Mouse (Mus musculus) MEL (cell line): ENCODE measurements at regions not wholly inside any gene's neighbourhood (a gene's known extent, or its start where the extent isn't known, plus 50 kb on each side); places are given as distances from the start of the nearest gene placed in this dataset.

Source experiments
- DNase-seq: peaks from one replicate; pipeline ENCODE4 v3.0.0; 2011; ENCODE audit warnings: low read depth, low spot score
- H3K27ac ChIP-seq: 2 replicates; pipeline ENCODE4 v1.5.1; 2012; ENCODE audit warnings: low read depth, mild to moderate bottlenecking, control low read depth, low read length, moderate library complexity; ENCODE audit not compliant: control insufficient read depth
- H3K27me3 ChIP-seq, 2 experiments: fragments of 150-350 bp in 1 of 2; sonication (generic) in 1 of 2; 2 replicates each; pipeline ENCODE4 v1.6.1; 2012; ENCODE audit warnings: low read length in 2 of 2, mild to moderate bottlenecking in 2 of 2, improper control_type of control experiment in 1 of 2, moderate library complexity in 1 of 2; ENCODE audit not compliant: insufficient read depth in 2 of 2, control insufficient read depth in 1 of 2
- H3K36me3 ChIP-seq, 2 experiments: 2 replicates each; pipeline ENCODE4 v1.6.1; 2012 to 2014; ENCODE audit warnings: low read length in 2 of 2, improper control_type of control experiment in 1 of 2, inconsistent platforms in 1 of 2, mild to moderate bottlenecking in 1 of 2; ENCODE audit not compliant: insufficient read depth in 2 of 2, control insufficient read depth in 1 of 2
- H3K4me1 ChIP-seq, 2 experiments: fragments of 150-350 bp in 1 of 2; sonication (generic) in 1 of 2; 2 replicates each; pipeline ENCODE4 v1.6.1; 2012; ENCODE audit warnings: low read length in 2 of 2, improper control_type of control experiment in 1 of 2, mild to moderate bottlenecking in 1 of 2; ENCODE audit not compliant: insufficient read depth in 2 of 2, control insufficient read depth in 1 of 2
- H3K4me3 ChIP-seq, 2 experiments: fragments of 150-350 bp in 1 of 2; sonication (generic) in 1 of 2; 2 replicates each; pipeline ENCODE4 v1.5.1; 2012; ENCODE audit warnings: low read depth in 2 of 2, low read length in 2 of 2, mild to moderate bottlenecking in 2 of 2, moderate library complexity in 2 of 2, control low read depth in 1 of 2, improper control_type of control experiment in 1 of 2; ENCODE audit not compliant: control insufficient read depth in 1 of 2, insufficient read depth in 1 of 2
- H3K79me2 ChIP-seq: 2 replicates; pipeline ENCODE4 v1.6.1; 2012; ENCODE audit warnings: mild to moderate bottlenecking, low read length, moderate library complexity; ENCODE audit not compliant: control insufficient read depth, poor library complexity, insufficient read depth
- H3K9ac ChIP-seq: 2 replicates; pipeline ENCODE4 v1.6.1; 2012; ENCODE audit warnings: low read depth, mild to moderate bottlenecking, control low read depth, low read length, moderate library complexity; ENCODE audit not compliant: control insufficient read depth, poor library complexity, severe bottlenecking
- H3K9me3 ChIP-seq: fragments of 150-350 bp; sonication (generic); replicated peaks from 2 replicates; pipeline ENCODE4 v1.6.1; 2012; ENCODE audit warnings: mild to moderate bottlenecking, low read length, improper control_type of control experiment, moderate library complexity; ENCODE audit not compliant: insufficient read depth
- CHD1 ChIP-seq: IDR thresholded peaks from 2 replicates; pipeline ENCODE4 v1.6.1; 2012; ENCODE audit warnings: low read depth, mild to moderate bottlenecking, inconsistent platforms, low read length, improper control_type of control experiment
- CHD2 ChIP-seq: IDR thresholded peaks from 2 replicates; pipeline ENCODE4 v1.6.1; 2011; ENCODE audit warnings: low read length, improper control_type of control experiment
- CTCF ChIP-seq, 3 experiments: IDR thresholded peaks in 2 of 3; conservative IDR thresholded peaks in 1 of 3; 2 replicates each; pipeline ENCODE4 v1.5.1; 2011 to 2012; ENCODE audit warnings: low read length in 3 of 3, low read depth in 2 of 3, mild to moderate bottlenecking in 2 of 3, improper control_type of control experiment in 1 of 3, inconsistent platforms in 1 of 3, mixed read lengths in 1 of 3, moderate library complexity in 1 of 3; ENCODE audit not compliant: control insufficient read depth in 1 of 3, insufficient read depth in 1 of 3, poor library complexity in 1 of 3, severe bottlenecking in 1 of 3
- E2F4 ChIP-seq: IDR thresholded peaks from 2 replicates; pipeline ENCODE4 v1.6.1; 2011; ENCODE audit warnings: low read depth, low read length, improper control_type of control experiment, borderline replicate concordance
- ELF1 ChIP-seq: IDR thresholded peaks from 2 replicates; pipeline ENCODE4 v1.6.1; 2014; ENCODE audit warnings: low read depth, mild to moderate bottlenecking, inconsistent platforms, low read length, improper control_type of control experiment, moderate library complexity
- EP300 ChIP-seq, 2 experiments: IDR thresholded peaks; 2 replicates each; pipeline ENCODE4 v1.6.1; 2011; ENCODE audit warnings: improper control_type of control experiment in 2 of 2, low read length in 2 of 2, low read depth in 1 of 2, mild to moderate bottlenecking in 1 of 2
- GABPA ChIP-seq: IDR thresholded peaks from 2 replicates; pipeline ENCODE4 v1.6.1; 2012; ENCODE audit warnings: low read depth, mild to moderate bottlenecking, inconsistent platforms, low read length, improper control_type of control experiment, moderate library complexity
- JUND ChIP-seq: IDR thresholded peaks from 2 replicates; pipeline ENCODE4 v1.6.1; 2011; ENCODE audit warnings: low read depth, mild to moderate bottlenecking, improper control_type of control experiment, low read length
- KAT2A ChIP-seq: conservative IDR thresholded peaks from 2 replicates; pipeline ENCODE4 v1.6.1; 2012; ENCODE audit warnings: low read depth, low read length, improper control_type of control experiment, inconsistent platforms
- MAFK ChIP-seq: IDR thresholded peaks from 2 replicates; pipeline ENCODE4 v1.6.1; 2011; ENCODE audit warnings: low read depth, mild to moderate bottlenecking, low read length, improper control_type of control experiment, borderline replicate concordance
- MAZ ChIP-seq: IDR thresholded peaks from 2 replicates; pipeline ENCODE4 v1.6.1; 2012; ENCODE audit warnings: low read depth, mild to moderate bottlenecking, inconsistent platforms, low read length, improper control_type of control experiment
- MEF2A ChIP-seq: IDR thresholded peaks from 2 replicates; pipeline ENCODE4 v1.6.1; 2014; ENCODE audit warnings: low read depth, mild to moderate bottlenecking, inconsistent platforms, low read length, improper control_type of control experiment; ENCODE audit not compliant: poor library complexity, insufficient replicate concordance, severe bottlenecking; ENCODE audit errors: extremely low read depth
- MYC ChIP-seq: IDR thresholded peaks from 2 replicates; pipeline ENCODE4 v1.6.1; 2011; ENCODE audit warnings: low read depth, mild to moderate bottlenecking, low read length, improper control_type of control experiment, moderate library complexity
- NELFE ChIP-seq: IDR thresholded peaks from 2 replicates; pipeline ENCODE4 v1.6.1; 2011; ENCODE audit warnings: low read depth, low read length, improper control_type of control experiment
- NRF1 ChIP-seq: IDR thresholded peaks from 2 replicates; pipeline ENCODE4 v1.6.1; 2014; ENCODE audit warnings: low read depth, mild to moderate bottlenecking, inconsistent platforms, low read length, improper control_type of control experiment, moderate library complexity; ENCODE audit not compliant: poor library complexity, insufficient read depth, severe bottlenecking
- POLR2A ChIP-seq, 2 experiments: IDR thresholded peaks; 2 replicates each; pipeline ENCODE4 v1.6.1; 2011 to 2012; ENCODE audit warnings: low read length in 2 of 2, mild to moderate bottlenecking in 2 of 2, control low read depth in 1 of 2, improper control_type of control experiment in 1 of 2, low read depth in 1 of 2, moderate library complexity in 1 of 2; ENCODE audit not compliant: control insufficient read depth in 1 of 2, insufficient read depth in 1 of 2, poor library complexity in 1 of 2
- POLR2AphosphoS2 ChIP-seq: IDR thresholded peaks from 2 replicates; pipeline ENCODE4 v1.6.1; 2011; ENCODE audit warnings: low read length, improper control_type of control experiment
- RAD21 ChIP-seq: IDR thresholded peaks from 2 replicates; pipeline ENCODE4 v1.6.1; 2011; ENCODE audit warnings: mild to moderate bottlenecking, low read depth, low read length, improper control_type of control experiment
- RCOR1 ChIP-seq: IDR thresholded peaks from 2 replicates; pipeline ENCODE4 v1.6.1; 2012; ENCODE audit warnings: low read depth, mild to moderate bottlenecking, inconsistent platforms, low read length, improper control_type of control experiment
- SIN3A ChIP-seq: IDR thresholded peaks from 2 replicates; pipeline ENCODE4 v1.6.1; 2012; ENCODE audit warnings: low read length, improper control_type of control experiment, inconsistent platforms
- TAL1 ChIP-seq: IDR thresholded peaks from 2 replicates; pipeline ENCODE4 v1.6.1; 2012; ENCODE audit warnings: mild to moderate bottlenecking, inconsistent platforms, low read length, moderate library complexity, mixed read lengths
- TBP ChIP-seq: IDR thresholded peaks from 2 replicates; pipeline ENCODE4 v1.8.0; 2011; ENCODE audit warnings: low read depth, low read length, improper control_type of control experiment
- TCF12 ChIP-seq: IDR thresholded peaks from 2 replicates; pipeline ENCODE4 v1.6.1; 2014; ENCODE audit warnings: low read depth, mild to moderate bottlenecking, inconsistent platforms, low read length, improper control_type of control experiment, moderate library complexity
- USF1 ChIP-seq: IDR thresholded peaks from 2 replicates; pipeline ENCODE4 v1.6.1; 2014; ENCODE audit warnings: low read depth, mild to moderate bottlenecking, inconsistent platforms, low read length, improper control_type of control experiment, moderate library complexity
- ZNF384 ChIP-seq: IDR thresholded peaks from 2 replicates; pipeline ENCODE4 v1.6.1; 2012; ENCODE audit warnings: low read depth, mild to moderate bottlenecking, inconsistent platforms, low read length, improper control_type of control experiment

- H3K4me3 ChIP-seq = no peak overlapping the region
- TF ChIP-seq E2F4 (no peak), MEF2A (no peak), RAD21 (no peak), CTCF (IDR thresholded peaks at IDR 0.05 in 2 of 3, conservative IDR thresholded peaks at IDR 0.05 in 1 of 3; ENCODE audit: control insufficient read depth in 1 of 3, insufficient read depth in 1 of 3, low read depth in 2 of 3, low read length in 3 of 3, poor library complexity in 1 of 3, severe bottlenecking in 1 of 3) (no peak), TCF12 (no peak), TAL1 (no peak), RCOR1 (no peak), POLR2A (IDR thresholded peaks at IDR 0.05; ENCODE audit: control insufficient read depth in 1 of 2, insufficient read depth in 1 of 2, low read depth in 1 of 2, low read length in 2 of 2, poor library complexity in 1 of 2) (no peak), POLR2AphosphoS2 (no peak), EP300 (IDR thresholded peaks at IDR 0.05; ENCODE audit: low read depth in 1 of 2, low read length in 2 of 2) (no peak), CHD1 (no peak), CHD2 (no peak), KAT2A (no peak), GABPA (no peak)
- H3K9ac ChIP-seq = no peak overlapping the region
- H3K36me3 ChIP-seq = no peaks in the 10 kb centered on the region
- H3K4me1 ChIP-seq = no peaks in the 10 kb centered on the region
- no peak overlapping the region for H3K27ac ChIP-seq
- no peaks in the 10 kb centered on the region for H3K79me2 ChIP-seq
- DNase-seq = no peak
- H3K27me3 ChIP-seq = no peaks in the 10 kb centered on the region
- no peaks in the 10 kb centered on the region for H3K9me3 ChIP-seq
Observed at GRCm38 (mm10) chr4:143020658-143021057, 192.1 kb downstream of the Prdm2 start.

- Histone ChIP-seq H3K9ac (no peak overlapping the region), H3K27me3 (no peaks in the 10 kb centered on the region), H3K4me3 (no peak overlapping the region), H3K27ac (no peak overlapping the region), H3K79me2 (no peaks in the 10 kb centered on the region), H3K4me1 (no peaks in the 10 kb centered on the region), H3K9me3 (no peaks in the 10 kb centered on the region), H3K36me3 (no peaks in the 10 kb centered on the region)
- DNase-seq = no peak
- no peak for TF ChIP-seq TCF12
- no peak for TF ChIP-seq CTCF (IDR thresholded peaks at IDR 0.05 in 2 of 3, conservative IDR thresholded peaks at IDR 0.05 in 1 of 3; ENCODE audit: control insufficient read depth in 1 of 3, insufficient read depth in 1 of 3, low read depth in 2 of 3, low read length in 3 of 3, poor library complexity in 1 of 3, severe bottlenecking in 1 of 3)
- TF ChIP-seq RAD21 = no peak
- no peak for TF ChIP-seq MAZ
- no peak for TF ChIP-seq MAFK
- no peak for TF ChIP-seq JUND
- TF ChIP-seq NRF1 = no peak
- TF ChIP-seq TAL1 = no peak
- TF ChIP-seq NELFE = no peak
- TF ChIP-seq TBP = no peak
- TF ChIP-seq ELF1 = no peak
- no peak for TF ChIP-seq E2F4
- TF ChIP-seq MYC = no peak
- TF ChIP-seq GABPA = no peak
- no peak for TF ChIP-seq USF1
- no peak for TF ChIP-seq CHD2
- TF ChIP-seq ZNF384 = no peak
- TF ChIP-seq EP300 (IDR thresholded peaks at IDR 0.05; ENCODE audit: low read depth in 1 of 2, low read length in 2 of 2) = no peak
- no peak for TF ChIP-seq SIN3A
- no peak for TF ChIP-seq POLR2A (IDR thresholded peaks at IDR 0.05; ENCODE audit: control insufficient read depth in 1 of 2, insufficient read depth in 1 of 2, low read depth in 1 of 2, low read length in 2 of 2, poor library complexity in 1 of 2)
Observed at GRCm38 (mm10) chr4:143012900-143013299, 199.9 kb downstream of the Prdm2 start.
